Mouse (Mus musculus): ENCODE data around the gene Fosb. TPM values are rescaled to one million over a fixed set of nuclear protein-coding genes. Genes with fewer than 3 reads are reported as not detected.

Gene Fosb
- total RNA-seq (2021), result 1 to 10 TPM; 2.2 to 2.3 TPM

DNA sequence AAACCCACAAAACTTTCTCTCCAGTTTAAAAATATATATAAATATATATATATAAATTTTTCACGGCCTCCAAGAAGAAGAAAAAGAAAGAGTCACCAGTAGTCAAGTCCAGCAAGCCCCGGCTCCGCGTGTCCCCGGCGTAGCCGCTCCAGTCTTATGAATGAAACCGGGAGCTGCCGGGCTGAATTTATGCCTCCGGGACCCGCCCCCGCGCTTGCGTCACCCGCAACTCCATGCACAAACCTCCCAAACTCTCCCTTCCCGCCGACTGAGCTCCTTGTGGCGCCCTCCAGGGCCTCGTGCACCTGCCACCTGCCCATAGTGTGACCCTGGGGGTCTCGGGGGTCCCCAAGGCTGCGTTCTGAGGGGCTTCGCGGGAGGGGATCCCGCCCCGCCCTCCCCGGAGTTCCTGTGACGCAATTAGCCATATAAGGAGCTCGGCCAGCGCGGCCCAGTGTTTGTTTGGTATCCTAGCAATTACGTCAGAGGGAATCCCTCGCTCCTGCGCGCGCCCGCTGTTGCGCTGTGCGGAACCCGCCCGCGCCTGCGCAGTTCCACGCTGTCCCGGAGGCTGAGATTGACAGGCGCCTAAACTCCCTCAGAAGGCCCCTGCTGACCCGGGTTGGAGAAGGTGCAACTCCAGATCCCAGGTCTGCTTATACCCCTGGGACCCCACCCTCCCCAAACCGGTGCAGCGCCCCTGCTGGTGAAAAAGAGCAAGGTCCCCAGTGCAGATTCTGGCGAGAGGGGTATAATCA is at the start of gene Fosb:
Gene Fosb, minus strand, starts transcription at position 168 of the 758 bp plus-strand sequence.
- intact Hi-C loops (cut with DNase I), result no loop called here

DNA sequence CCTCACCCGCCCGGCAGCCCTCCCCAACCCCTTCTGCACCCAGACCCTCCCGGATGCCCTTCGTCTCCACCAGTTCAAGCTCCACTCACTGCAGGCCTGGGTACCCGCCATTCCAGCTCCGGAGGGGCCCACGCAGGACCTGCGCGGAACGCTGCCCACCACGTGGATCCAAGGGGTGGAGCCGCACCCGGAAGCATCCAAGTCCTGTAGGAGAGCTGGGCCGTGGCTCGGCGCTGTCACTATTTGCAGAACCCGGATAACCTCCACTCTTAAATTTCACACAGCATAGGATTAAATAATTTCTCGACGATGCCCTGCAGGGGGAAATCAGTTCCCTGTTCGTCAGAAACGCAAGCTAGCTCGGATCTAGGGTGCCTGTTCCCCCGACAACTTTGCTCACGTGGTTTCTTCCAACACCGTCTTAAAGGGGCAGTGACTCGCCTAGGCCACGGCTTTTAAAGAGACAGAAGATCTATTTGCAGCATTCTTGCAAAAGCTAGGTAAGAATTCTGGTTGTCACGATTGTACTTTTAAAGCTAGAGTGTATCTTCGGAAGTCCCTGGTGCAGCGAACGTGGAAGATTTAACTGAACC is 49.5 kb upstream of the Fosb start, which contains the start of the genes Cd3eap and Ppp1r13l:
Gene Cd3eap, minus strand, starts transcription at position 185 of the 593 bp plus-strand sequence.
Gene Ppp1r13l, plus strand, starts transcription at position 451 of the 593 bp plus-strand sequence.
- peak; percentile 84 to 93 for DNase-seq (ENCODE audit: extremely low spot score in 1 of 2, low spot score in 2 of 2)
- intact Hi-C loops (cut with DNase I), result no loop called here

More for the DNA sequence above, at the start of gene Fosb:
- DNase-seq (ENCODE audit: extremely low spot score in 1 of 2, low spot score in 2 of 2), result peak; percentile 93 to 97

DNA sequence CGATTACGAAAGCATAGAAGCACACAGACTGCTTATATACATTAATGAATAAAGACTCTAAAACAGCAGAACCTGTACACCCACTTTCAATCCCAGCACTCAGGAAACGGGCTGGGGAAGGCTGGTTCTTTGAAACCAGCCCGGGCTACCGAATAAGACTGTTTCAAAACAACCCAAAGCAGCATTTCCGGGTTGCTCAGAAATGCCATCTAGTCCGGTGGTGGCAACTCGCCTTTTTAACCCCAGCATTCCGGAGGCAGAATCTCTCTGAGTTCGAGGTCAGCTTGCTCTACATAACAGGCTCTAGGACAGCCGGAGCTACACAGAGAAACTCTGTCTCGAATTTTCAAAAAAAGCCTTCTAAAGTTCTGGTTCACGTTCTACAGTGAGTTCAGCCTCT is 48.8 kb upstream of the Fosb start:
- intact Hi-C loops (cut with DNase I), result no loop called here
- DNase-seq (ENCODE audit: extremely low spot score in 1 of 2, low spot score in 2 of 2), result no peak

DNA sequence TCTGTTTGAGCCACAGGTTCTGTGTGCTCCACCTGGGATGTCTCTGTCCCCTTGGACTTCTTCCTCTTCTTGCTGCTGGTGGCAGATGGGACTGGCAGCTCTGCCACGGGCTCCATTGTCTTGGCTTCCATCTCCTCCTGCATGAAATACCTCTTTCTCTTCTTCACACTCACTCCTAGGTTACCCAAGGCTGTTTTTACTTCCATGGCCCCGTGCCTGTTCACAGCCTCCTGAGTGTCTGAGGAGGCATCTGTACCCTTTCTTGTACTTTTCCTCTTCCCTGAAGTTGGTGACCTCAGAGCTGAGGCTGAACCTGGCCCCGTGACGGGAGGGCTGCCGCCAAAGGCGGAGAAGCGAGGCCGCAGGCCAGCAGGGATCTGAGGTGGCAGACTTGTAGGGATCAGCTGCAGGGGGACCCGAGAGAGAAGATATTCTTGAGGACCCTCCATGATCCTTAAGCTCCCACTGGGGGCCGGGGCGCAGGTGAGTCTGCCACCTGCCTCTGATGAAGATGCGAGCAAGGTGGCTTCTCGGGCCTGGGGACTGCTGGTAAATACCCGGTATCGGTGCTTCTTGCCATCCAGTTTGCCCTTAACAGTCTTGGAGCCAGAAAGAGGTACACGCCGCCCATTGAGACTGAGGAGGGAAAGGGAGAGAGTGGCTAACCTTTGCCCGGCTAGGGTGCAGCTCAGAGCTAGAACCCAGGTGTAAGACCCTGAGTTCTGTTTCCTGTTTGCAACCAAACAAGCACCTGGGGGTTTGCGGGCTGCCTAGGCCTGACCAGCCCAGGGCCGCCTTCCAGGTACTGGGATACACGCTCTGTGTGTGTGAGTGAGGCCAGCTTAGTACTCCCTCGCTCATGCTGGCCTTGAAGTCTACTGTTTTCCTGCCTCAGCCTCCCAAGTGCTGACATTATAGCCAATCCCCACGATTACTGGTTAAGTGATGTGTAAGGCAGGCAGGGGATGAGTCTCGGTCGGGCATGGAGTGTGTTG is 47.8 kb upstream of the Fosb start:
- intact Hi-C loops (cut with DNase I), result no loop called here

DNA sequence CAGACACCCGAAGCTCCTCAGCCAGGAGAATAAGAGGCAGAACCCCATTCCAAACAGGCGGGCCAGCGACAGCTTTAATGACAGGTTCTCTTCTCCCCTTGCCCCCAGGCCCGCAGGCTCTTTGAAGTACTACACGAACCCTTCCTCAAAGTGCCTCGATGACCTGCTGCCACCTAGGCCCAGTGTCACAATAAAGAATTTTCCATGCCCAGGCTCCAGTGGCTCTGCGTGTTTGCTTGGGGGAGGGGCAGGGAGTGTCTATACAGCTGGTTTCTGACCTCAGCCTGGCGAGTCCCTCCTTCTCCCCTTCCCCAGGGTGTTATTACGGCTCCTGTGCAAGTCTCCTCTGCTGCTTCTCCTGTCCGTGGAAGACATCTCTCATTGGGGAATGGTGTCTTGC is 46.5 kb upstream of the Fosb start:
- intact Hi-C loops (cut with DNase I), result no loop called here
- peak in 1 of 2 experiments; percentile 30 for DNase-seq (ENCODE audit: extremely low spot score in 1 of 2, low spot score in 2 of 2)

More for the DNA sequence above, 47.8 kb upstream of the Fosb start:
- DNase-seq (ENCODE audit: extremely low spot score in 1 of 2, low spot score in 2 of 2), result peak in 1 of 2 experiments; percentile 33

DNA sequence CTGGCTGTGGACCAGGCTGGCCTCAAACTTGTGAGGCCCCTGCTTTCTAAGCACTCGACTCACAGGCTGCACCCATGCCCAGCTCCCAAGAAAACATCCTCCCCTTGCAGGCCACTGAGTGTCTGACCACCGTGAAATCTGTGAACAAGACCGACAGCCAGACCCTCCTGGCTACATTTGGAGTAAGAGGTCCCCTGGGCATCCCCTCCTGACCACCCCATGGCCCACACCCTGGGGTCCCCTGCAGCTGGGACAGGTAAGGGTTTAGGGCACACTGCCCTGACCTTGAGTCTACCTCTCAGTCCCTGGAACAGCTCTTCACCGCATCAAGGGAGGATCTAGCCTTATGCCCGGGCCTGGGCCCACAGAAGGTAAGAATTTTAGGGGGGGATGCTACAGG is 45.1 kb upstream of the Fosb start:
- intact Hi-C loops (cut with DNase I), result no loop called here
- no peak for DNase-seq (ENCODE audit: extremely low spot score in 1 of 2, low spot score in 2 of 2)

DNA sequence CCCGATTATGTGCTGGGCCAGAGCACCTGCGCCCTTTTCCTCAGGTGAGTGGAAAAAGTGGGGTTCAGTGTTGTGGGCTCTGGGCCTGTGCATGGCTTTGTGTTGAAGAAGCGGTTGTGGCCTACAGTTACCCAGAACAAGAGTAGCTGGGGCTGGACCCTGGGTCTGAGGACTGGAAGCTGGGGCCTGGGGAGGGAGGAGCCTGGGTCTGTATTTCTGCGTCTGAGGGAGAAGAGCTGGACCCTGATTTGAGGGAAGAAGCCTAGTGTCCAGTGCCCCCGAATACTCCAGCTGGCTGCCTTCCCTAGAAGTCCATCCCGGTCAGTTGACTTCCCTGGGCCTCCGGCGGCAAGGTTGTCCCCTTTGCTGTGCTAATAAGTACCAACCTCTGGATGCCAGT is 40.4 kb upstream of the Fosb start:
- intact Hi-C loops (cut with DNase I), result no loop called here
- DNase-seq (ENCODE audit: extremely low spot score in 1 of 2, low spot score in 2 of 2), result peak in 1 of 2 experiments; percentile 17

DNA sequence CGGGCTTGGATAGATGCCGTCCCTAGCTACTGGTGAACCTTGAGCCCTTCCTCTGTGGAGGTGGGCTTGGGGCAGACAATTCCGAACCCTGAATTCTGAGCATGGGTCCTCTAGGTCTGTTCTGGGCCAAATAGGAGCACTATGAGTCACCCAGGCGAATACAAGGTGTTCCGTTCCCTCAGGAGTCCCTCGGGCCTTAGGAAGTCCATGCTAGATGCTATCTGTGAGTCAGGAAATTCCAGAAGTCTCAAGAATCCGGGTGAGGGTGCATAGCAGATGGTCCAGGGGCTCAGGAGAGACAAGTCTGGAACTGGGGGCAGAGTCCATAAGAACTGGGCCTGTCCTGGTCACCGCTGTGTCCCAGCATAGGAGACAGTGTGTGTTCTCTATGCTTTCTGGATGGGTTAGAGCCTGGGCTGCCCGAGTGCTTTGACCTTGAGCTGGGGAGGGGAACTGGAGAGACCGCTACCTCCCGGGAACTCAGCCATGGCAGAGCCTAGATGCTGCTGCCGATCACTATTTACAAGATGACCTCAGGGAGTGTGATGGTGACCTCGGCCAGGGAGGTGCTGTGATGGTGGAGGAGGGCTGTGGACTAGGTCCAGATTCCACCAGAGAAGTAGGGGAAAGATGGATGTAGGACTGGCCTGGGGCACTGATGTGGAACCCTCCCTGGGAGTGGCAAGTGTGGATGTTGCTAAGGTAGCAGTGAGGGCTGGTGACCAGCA is 39.5 kb upstream of the Fosb start:
- intact Hi-C loops (cut with DNase I), result no loop called here

DNA sequence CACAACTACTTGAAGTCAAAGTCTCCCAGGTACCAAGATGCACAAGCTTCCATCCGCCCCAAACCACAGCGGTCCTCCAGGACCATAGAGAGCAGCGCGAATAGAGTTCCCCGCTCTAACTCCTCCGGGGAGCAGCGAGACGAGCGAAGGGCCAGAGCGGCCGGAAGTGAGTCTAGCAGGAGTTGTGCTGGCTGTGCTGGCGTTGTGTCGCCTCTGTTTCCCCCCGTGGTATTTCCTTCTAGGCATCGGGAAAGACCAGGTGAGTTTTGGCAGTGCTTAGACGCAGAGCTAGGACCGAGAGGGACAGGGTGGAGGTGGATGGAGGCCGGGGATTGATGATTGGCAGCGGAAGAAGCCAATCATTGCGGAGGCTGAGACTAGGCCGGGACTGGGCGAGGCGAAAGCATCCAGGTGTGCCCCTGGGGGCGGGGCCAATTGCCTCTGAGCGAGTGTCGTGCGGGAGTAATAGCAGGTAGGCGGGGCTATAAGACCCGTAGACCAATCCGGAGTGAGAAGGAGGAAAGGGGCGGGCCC is 35.2 kb upstream of the Fosb start:
- intact Hi-C loops (cut with DNase I), result loop anchor here (5.0 kb wide), 1 partner anchor 108 kb away; no protein-coding TSS in a partner anchor
- peak; percentile 91 to 95 for DNase-seq (ENCODE audit: extremely low spot score in 1 of 2, low spot score in 2 of 2)

More for the DNA sequence above, 39.5 kb upstream of the Fosb start:
- no peak for DNase-seq (ENCODE audit: extremely low spot score in 1 of 2, low spot score in 2 of 2)

DNA sequence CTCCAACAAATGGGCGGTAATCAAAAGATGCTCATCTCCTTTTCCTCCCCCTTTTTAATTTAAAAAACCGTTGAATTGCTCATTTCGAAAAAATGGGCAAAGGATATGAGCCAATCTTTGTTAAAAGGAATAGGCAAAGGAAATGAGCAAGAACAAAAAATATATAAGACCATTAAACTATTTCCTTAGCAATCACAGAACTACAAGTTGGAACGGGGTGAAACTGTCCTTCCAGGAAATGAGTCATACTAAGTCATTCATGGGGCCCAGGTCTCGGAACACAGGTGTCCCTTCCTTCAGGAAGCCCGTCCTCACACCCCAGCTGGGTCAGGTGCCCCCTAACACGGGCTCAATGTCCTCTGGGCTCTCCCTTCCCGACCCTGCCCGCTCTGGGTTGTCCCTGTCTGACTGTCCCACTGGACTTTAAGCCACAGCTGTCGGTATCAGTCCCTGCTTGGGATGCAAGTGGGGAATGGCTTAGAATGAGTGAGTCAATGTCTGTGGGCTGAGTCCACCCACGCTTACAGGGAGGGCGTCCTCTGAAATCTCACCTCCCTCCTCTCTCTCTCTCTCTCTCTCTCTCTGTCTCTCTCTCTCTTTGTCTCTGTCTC is 34.5 kb upstream of the Fosb start, which contains the start of gene Ercc1:
Gene Ercc1, plus strand, starts transcription at position 542 of the 611 bp plus-strand sequence.
- intact Hi-C loops (cut with DNase I), result loop anchor here (5.0 kb wide), 1 partner anchor 107 kb away; no protein-coding TSS in a partner anchor
- no peak for DNase-seq (ENCODE audit: extremely low spot score in 1 of 2, low spot score in 2 of 2)

DNA sequence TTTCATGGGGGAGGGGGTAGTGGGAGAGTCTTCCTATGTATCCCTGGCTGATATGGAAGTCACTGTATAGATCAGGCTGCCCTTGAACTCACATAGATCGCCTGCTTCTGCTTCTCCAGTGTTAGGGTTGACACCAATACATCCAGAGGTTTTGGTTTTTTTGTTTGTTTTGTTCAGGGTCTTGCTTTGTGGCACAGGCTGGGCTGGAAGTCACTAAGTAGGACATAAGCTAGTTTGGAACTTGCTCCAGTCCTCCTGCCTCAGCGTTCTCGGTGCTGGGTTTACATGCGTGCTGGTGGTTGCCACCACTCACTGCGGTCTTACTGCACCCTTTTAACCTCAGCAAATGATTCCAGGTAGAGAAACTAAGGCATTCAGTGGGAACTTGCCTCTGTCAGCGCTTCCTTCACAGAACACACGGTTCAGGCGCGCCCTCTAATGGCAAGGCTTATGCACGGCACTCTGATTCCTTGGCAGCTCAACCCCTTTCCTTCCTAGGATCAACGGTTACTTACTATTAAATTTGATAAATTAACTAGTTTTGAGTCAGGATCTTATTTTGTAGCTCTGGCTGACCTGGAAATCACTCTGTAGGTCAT is 33.5 kb upstream of the Fosb start:
- intact Hi-C loops (cut with DNase I), result loop anchor here (1.0 to 5.0 kb wide), 2 partner anchors 42 to 106 kb away; no protein-coding TSS in a partner anchor
- DNase-seq (ENCODE audit: extremely low spot score in 1 of 2, low spot score in 2 of 2), result peak; percentile 56 to 70

DNA sequence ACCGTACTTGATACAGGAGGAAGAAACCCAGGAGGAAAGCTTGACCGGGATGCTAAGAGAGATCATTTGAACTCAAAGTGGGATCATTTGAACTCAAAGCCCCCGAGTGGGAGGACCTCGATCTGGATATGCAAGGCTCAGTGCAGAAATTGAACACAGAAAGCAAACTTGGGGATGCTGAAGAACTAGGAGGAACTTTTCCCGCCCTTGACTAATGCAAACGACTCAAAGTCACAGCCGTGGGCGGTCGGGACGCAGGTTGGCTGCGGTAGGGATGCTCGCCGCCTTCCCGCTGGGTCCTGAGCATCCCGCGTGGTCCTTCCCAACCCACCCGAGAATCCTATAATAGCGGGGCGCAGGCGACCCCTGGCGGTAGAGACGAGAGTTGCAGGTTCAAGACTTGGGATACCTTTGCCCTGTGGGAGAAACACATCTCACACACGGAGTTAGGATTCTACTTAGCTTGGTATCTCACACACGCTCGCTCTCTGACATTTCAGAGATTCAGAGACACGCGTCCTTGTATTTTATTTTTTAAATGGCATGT is 32.7 kb upstream of the Fosb start:
- DNase-seq (ENCODE audit: extremely low spot score in 1 of 2, low spot score in 2 of 2), result peak; percentile 86 to 87
- intact Hi-C loops (cut with DNase I), result loop anchor here (1.0 to 5.0 kb wide), 2 partner anchors 41 to 105 kb away; no protein-coding TSS in a partner anchor

DNA sequence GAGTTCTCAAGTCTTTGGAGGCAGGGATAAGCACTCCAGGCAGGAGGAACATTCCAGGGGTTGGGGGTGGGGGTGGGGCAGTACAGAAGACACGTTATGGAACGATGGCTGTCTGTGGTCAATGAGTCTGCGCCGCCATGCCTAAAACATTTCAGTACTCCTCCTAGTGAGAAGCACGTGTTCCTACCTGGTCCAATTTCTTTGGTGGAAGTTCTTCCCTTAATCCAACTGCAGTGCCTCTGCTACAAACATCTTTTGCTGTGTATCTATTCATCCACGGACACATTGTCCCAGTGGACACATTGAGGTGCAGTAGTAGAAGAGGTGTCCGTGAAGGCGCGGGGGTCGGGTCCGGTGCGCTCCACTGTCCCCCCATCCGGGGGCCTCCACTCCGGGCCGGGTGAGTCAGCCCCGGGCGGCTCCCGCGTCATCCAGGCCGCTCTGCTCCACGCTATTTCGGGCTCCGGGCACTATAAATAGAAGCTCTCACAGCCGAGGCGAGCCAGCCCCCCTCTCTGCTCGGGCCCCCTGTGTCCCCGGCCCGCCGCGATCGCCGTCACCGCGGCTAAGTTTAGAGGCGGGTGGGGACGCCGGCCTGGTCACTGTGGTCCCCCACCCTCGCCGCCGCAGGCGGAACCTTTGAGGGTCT is 32.0 kb upstream of the Fosb start:
- intact Hi-C loops (cut with DNase I), result loop anchor here (5.0 kb wide), 1 partner anchor 105 kb away; no protein-coding TSS in a partner anchor
- DNase-seq (ENCODE audit: extremely low spot score in 1 of 2, low spot score in 2 of 2), result peak; percentile 35 to 69

DNA sequence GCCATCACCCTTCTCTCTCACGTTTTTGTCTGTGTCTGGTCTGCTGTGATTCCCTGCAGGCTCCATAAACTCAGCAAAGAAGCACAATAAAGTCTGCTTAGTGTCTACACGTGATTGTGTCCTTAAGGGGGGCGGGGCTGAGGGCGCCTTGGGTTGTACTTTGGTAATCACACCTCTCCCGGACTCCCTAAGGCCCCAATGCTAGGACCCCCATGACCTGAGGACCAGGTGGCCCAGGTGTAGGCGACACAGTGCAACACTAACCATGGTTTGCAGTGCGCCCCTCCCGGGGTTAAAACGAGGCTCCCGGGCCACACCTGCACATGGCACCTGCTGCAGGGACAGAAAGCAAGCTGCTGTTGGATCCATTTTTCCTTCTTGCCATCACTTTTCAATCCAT is 31.4 kb upstream of the Fosb start:
- intact Hi-C loops (cut with DNase I), result loop anchor here (5.0 kb wide), 1 partner anchor 104 kb away; no protein-coding TSS in a partner anchor
- DNase-seq (ENCODE audit: extremely low spot score in 1 of 2, low spot score in 2 of 2), result no peak

DNA sequence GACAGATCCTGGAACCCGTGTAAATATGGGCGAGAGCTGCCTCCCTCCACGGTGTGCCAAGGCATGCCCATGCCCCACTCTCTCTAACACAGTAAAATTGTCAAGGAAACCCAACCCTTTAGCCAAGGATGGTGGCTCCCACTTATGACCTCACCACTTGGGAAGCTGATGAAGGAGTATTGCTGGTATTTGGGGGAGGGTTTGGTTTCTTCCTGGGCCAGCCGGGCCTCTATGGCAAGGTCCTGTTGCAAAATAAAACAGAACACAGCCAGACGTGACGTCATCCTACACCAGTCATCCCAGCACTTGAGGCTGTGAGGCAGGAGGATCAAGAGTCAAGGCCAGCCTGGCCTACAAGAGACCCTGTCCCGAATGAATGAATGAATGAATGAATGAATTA is 28.7 kb upstream of the Fosb start:
- no peak for DNase-seq (ENCODE audit: extremely low spot score in 1 of 2, low spot score in 2 of 2)
- intact Hi-C loops (cut with DNase I), result no loop called here

DNA sequence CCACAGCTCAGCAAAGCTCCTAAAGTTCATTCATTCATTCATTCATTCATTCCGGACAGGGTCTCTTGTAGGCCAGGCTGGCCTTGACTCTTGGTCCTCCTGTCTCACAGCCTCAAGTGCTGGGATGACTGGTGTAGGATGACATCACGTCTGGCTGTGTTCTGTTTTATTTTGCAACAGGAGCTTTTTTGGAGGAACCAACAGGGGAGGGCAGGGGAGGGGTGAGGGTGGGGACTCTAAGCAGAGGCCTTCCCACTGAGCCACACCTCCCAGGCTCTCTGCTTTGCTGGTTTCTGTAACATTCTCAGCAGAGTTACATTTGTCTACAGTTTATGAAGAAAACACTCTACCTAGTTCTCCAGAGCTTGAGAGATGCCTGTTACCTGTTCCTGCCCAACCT is 28.2 kb upstream of the Fosb start:
- intact Hi-C loops (cut with DNase I), result no loop called here
- DNase-seq (ENCODE audit: extremely low spot score in 1 of 2, low spot score in 2 of 2), result no peak

All from left cerebral cortex, postnatal 10 days (tissue).